In the genomic region with DNA sequence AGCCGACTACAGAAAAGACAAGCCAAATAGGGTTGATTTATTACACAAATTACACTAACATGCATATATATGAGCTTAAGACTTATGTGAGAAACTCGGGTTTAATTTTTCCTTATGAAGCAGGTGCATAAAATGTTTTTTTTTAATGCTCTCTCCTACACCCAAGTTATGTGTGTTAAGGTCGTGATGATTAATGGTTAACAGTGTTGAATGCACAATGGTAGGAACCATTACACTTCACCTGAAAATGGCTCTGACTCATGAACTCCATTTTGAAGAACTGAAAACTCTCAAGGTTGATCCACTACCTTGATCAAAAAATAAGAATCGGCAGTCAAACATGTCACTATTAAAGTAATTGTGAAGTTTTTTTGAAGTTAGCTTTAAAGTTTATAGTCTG, we compare ENCODE assay signal across 16 mouse cellular contexts. TPM values are rescaled to one million over a fixed set of nuclear protein-coding genes. Genes with fewer than 3 reads are reported as not detected.
"Had no signal": no experiment of that assay in that cellular context is flagged by ENCODE, and none has a peak within 500 bp of the region (broad histone marks: within the 10 kb centered on the region; RNA-seq: fewer than 3 reads in every experiment).

No protein-coding gene starts in this region.

- H3K9ac ChIP-seq: limb, embryonic 15.5 days; lung, embryonic 14.5 days had no signal

- H3K36me3 ChIP-seq: limb, embryonic 15.5 days; liver, embryonic 12.5 days; midbrain, embryonic 12.5 days had no signal

- DNase-seq: kidney, adult 8-10 months; kidney, postnatal 25 days; lung, embryonic 14.5 days; lung, postnatal 10 days; lung, postnatal 4 days; right cerebral cortex, adult 18-20 months; right cerebral cortex, postnatal 25 days; thymus, postnatal 4 days had no signal

- H3K9me3 ChIP-seq: limb, embryonic 15.5 days; liver, embryonic 12.5 days; midbrain, embryonic 12.5 days had no signal

- H3K27ac ChIP-seq: limb, embryonic 15.5 days; liver, embryonic 12.5 days; midbrain, embryonic 12.5 days had no signal

RNA-seq across cellular contexts. Expression of a gene that starts 59.4 kb away (rescaled TPM):
- polyA plus RNA-seq: intestine, postnatal 0 days; kidney, embryonic 16.5 days; limb, embryonic 11.5 days; limb, embryonic 15.5 days; liver, embryonic 12.5 days; liver, embryonic 16.5 days; lung, embryonic 14.5 days; midbrain, embryonic 12.5 days; neural tube, embryonic 14.5 days had no signal
